Mouse (Mus musculus) lung, postnatal 10 days (tissue): ENCODE data around the gene Coq7.

Experiments used
- DNase-seq: peaks from one replicate; pipeline ENCODE4 v3.0.0; 2021

Gene Coq7

DNA sequence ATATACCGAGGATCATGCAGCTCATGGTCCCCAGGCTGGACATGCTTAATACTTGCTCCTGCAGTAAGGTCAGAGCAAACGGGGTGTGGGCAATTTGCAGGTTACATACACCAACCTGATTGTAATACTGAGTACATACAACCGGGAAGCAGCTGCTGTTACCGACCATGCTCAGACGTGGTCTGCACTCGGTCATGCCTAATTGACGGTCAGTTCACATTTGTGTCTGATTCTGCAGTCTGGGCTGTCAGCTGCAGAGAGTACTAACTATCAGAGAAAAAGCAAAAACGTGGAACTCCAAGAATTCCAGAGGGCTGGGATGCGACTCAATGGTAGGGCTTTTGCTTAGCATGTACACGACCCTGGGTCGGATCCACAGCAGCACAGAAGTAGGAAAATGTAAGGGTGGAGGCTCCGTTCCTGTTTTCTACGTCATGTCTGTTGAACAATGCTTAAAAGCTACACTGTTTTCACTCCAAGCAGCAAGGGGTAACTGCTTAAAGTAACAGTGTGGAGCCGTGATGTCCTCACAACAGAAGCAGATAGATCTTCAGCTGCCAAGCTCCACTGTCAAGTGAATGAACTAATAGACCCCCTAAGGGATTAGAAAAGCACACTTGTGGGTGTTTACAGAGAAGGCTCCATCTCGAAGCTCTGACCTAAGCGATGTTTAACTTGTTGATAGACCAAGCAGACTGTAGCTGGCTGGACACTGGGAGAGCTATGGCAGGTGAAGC is 71.6 kb downstream of the Coq7 start:
- DNase-seq: no peak
